Mouse (Mus musculus) MEL (cell line): ENCODE data around the gene Hc. TPM values are rescaled to one million over a fixed set of nuclear protein-coding genes. Genes with fewer than 3 reads are reported as not detected.

Experiments used
- DNase-seq: peaks from one replicate; pipeline ENCODE4 v3.0.0; 2011; ENCODE audit warnings: low read depth, low spot score
- H3K27ac ChIP-seq: 2 replicates; pipeline ENCODE4 v1.5.1; 2012; ENCODE audit warnings: low read depth, mild to moderate bottlenecking, control low read depth, low read length, moderate library complexity; ENCODE audit not compliant: control insufficient read depth
- H3K27me3 ChIP-seq, 2 experiments: fragments of 150-350 bp in 1 of 2; sonication (generic) in 1 of 2; 2 replicates each; pipeline ENCODE4 v1.6.1; 2012; ENCODE audit warnings: low read length in 2 of 2, mild to moderate bottlenecking in 2 of 2, improper control_type of control experiment in 1 of 2, moderate library complexity in 1 of 2; ENCODE audit not compliant: insufficient read depth in 2 of 2, control insufficient read depth in 1 of 2
- H3K36me3 ChIP-seq, 2 experiments: 2 replicates each; pipeline ENCODE4 v1.6.1; 2012 to 2014; ENCODE audit warnings: low read length in 2 of 2, improper control_type of control experiment in 1 of 2, inconsistent platforms in 1 of 2, mild to moderate bottlenecking in 1 of 2; ENCODE audit not compliant: insufficient read depth in 2 of 2, control insufficient read depth in 1 of 2
- H3K4me1 ChIP-seq, 2 experiments: fragments of 150-350 bp in 1 of 2; sonication (generic) in 1 of 2; 2 replicates each; pipeline ENCODE4 v1.6.1; 2012; ENCODE audit warnings: low read length in 2 of 2, improper control_type of control experiment in 1 of 2, mild to moderate bottlenecking in 1 of 2; ENCODE audit not compliant: insufficient read depth in 2 of 2, control insufficient read depth in 1 of 2
- H3K4me3 ChIP-seq, 2 experiments: fragments of 150-350 bp in 1 of 2; sonication (generic) in 1 of 2; 2 replicates each; pipeline ENCODE4 v1.5.1; 2012; ENCODE audit warnings: low read depth in 2 of 2, low read length in 2 of 2, mild to moderate bottlenecking in 2 of 2, moderate library complexity in 2 of 2, control low read depth in 1 of 2, improper control_type of control experiment in 1 of 2; ENCODE audit not compliant: control insufficient read depth in 1 of 2, insufficient read depth in 1 of 2
- H3K79me2 ChIP-seq: 2 replicates; pipeline ENCODE4 v1.6.1; 2012; ENCODE audit warnings: mild to moderate bottlenecking, low read length, moderate library complexity; ENCODE audit not compliant: control insufficient read depth, poor library complexity, insufficient read depth
- H3K9ac ChIP-seq: 2 replicates; pipeline ENCODE4 v1.6.1; 2012; ENCODE audit warnings: low read depth, mild to moderate bottlenecking, control low read depth, low read length, moderate library complexity; ENCODE audit not compliant: control insufficient read depth, poor library complexity, severe bottlenecking
- H3K9me3 ChIP-seq: fragments of 150-350 bp; sonication (generic); replicated peaks from 2 replicates; pipeline ENCODE4 v1.6.1; 2012; ENCODE audit warnings: mild to moderate bottlenecking, low read length, improper control_type of control experiment, moderate library complexity; ENCODE audit not compliant: insufficient read depth
- BHLHE40 ChIP-seq: IDR thresholded peaks from 2 replicates; pipeline ENCODE4 v1.6.1; 2012; ENCODE audit warnings: low read depth, mild to moderate bottlenecking, inconsistent platforms, low read length, improper control_type of control experiment, borderline replicate concordance
- CTCF ChIP-seq, 3 experiments: IDR thresholded peaks in 2 of 3; conservative IDR thresholded peaks in 1 of 3; 2 replicates each; pipeline ENCODE4 v1.5.1; 2011 to 2012; ENCODE audit warnings: low read length in 3 of 3, low read depth in 2 of 3, mild to moderate bottlenecking in 2 of 3, improper control_type of control experiment in 1 of 3, inconsistent platforms in 1 of 3, mixed read lengths in 1 of 3, moderate library complexity in 1 of 3; ENCODE audit not compliant: control insufficient read depth in 1 of 3, insufficient read depth in 1 of 3, poor library complexity in 1 of 3, severe bottlenecking in 1 of 3
- EP300 ChIP-seq, 2 experiments: IDR thresholded peaks; 2 replicates each; pipeline ENCODE4 v1.6.1; 2011; ENCODE audit warnings: improper control_type of control experiment in 2 of 2, low read length in 2 of 2, low read depth in 1 of 2, mild to moderate bottlenecking in 1 of 2
- ETS1 ChIP-seq: IDR thresholded peaks from 2 replicates; pipeline ENCODE4 v1.6.1; 2012; ENCODE audit warnings: low read depth, mild to moderate bottlenecking, inconsistent platforms, low read length, improper control_type of control experiment, moderate library complexity
- GABPA ChIP-seq: IDR thresholded peaks from 2 replicates; pipeline ENCODE4 v1.6.1; 2012; ENCODE audit warnings: low read depth, mild to moderate bottlenecking, inconsistent platforms, low read length, improper control_type of control experiment, moderate library complexity
- GATA1 ChIP-seq: IDR thresholded peaks from 2 replicates; pipeline ENCODE4 v1.6.1; 2011; ENCODE audit warnings: low read depth, low read length, improper control_type of control experiment
- HCFC1 ChIP-seq: IDR thresholded peaks from 2 replicates; pipeline ENCODE4 v1.6.1; 2012; ENCODE audit warnings: low read depth, mild to moderate bottlenecking, inconsistent platforms, low read length, improper control_type of control experiment, moderate library complexity
- MAFK ChIP-seq: IDR thresholded peaks from 2 replicates; pipeline ENCODE4 v1.6.1; 2011; ENCODE audit warnings: low read depth, mild to moderate bottlenecking, low read length, improper control_type of control experiment, borderline replicate concordance
- MAX ChIP-seq: IDR thresholded peaks from 2 replicates; pipeline ENCODE4 v1.6.1; 2011; ENCODE audit warnings: low read length, improper control_type of control experiment
- MEF2A ChIP-seq: IDR thresholded peaks from 2 replicates; pipeline ENCODE4 v1.6.1; 2014; ENCODE audit warnings: low read depth, mild to moderate bottlenecking, inconsistent platforms, low read length, improper control_type of control experiment; ENCODE audit not compliant: poor library complexity, insufficient replicate concordance, severe bottlenecking; ENCODE audit errors: extremely low read depth
- MXI1 ChIP-seq: IDR thresholded peaks from 2 replicates; pipeline ENCODE4 v1.6.1; 2011; ENCODE audit warnings: mild to moderate bottlenecking, low read depth, low read length, improper control_type of control experiment
- MYB ChIP-seq: IDR thresholded peaks from 2 replicates; pipeline ENCODE4 v1.6.1; 2011; ENCODE audit warnings: mild to moderate bottlenecking, low read depth, low read length, improper control_type of control experiment
- MYC ChIP-seq: IDR thresholded peaks from 2 replicates; pipeline ENCODE4 v1.6.1; 2011; ENCODE audit warnings: low read depth, mild to moderate bottlenecking, low read length, improper control_type of control experiment, moderate library complexity
- NRF1 ChIP-seq: IDR thresholded peaks from 2 replicates; pipeline ENCODE4 v1.6.1; 2014; ENCODE audit warnings: low read depth, mild to moderate bottlenecking, inconsistent platforms, low read length, improper control_type of control experiment, moderate library complexity; ENCODE audit not compliant: poor library complexity, insufficient read depth, severe bottlenecking
- POLR2A ChIP-seq, 2 experiments: IDR thresholded peaks; 2 replicates each; pipeline ENCODE4 v1.6.1; 2011 to 2012; ENCODE audit warnings: low read length in 2 of 2, mild to moderate bottlenecking in 2 of 2, control low read depth in 1 of 2, improper control_type of control experiment in 1 of 2, low read depth in 1 of 2, moderate library complexity in 1 of 2; ENCODE audit not compliant: control insufficient read depth in 1 of 2, insufficient read depth in 1 of 2, poor library complexity in 1 of 2
- POLR2AphosphoS2 ChIP-seq: IDR thresholded peaks from 2 replicates; pipeline ENCODE4 v1.6.1; 2011; ENCODE audit warnings: low read length, improper control_type of control experiment
- POLR2AphosphoS5 ChIP-seq: IDR thresholded peaks from 2 replicates; pipeline ENCODE4 v1.6.1; 2012; ENCODE audit warnings: low read depth, borderline replicate concordance, mild to moderate bottlenecking, inconsistent platforms, low read length, moderate library complexity, mixed read lengths
- RAD21 ChIP-seq: IDR thresholded peaks from 2 replicates; pipeline ENCODE4 v1.6.1; 2011; ENCODE audit warnings: mild to moderate bottlenecking, low read depth, low read length, improper control_type of control experiment
- SIN3A ChIP-seq: IDR thresholded peaks from 2 replicates; pipeline ENCODE4 v1.6.1; 2012; ENCODE audit warnings: low read length, improper control_type of control experiment, inconsistent platforms
- SMC3 ChIP-seq: IDR thresholded peaks from 2 replicates; pipeline ENCODE4 v1.6.1; 2011; ENCODE audit warnings: low read depth, low read length, improper control_type of control experiment
- TBP ChIP-seq: IDR thresholded peaks from 2 replicates; pipeline ENCODE4 v1.8.0; 2011; ENCODE audit warnings: low read depth, low read length, improper control_type of control experiment
- UBTF ChIP-seq: IDR thresholded peaks from 2 replicates; pipeline ENCODE4 v1.6.1; 2012; ENCODE audit warnings: low read depth, mild to moderate bottlenecking, inconsistent platforms, low read length, improper control_type of control experiment, moderate library complexity, borderline replicate concordance; ENCODE audit not compliant: insufficient read depth
- USF1 ChIP-seq: IDR thresholded peaks from 2 replicates; pipeline ENCODE4 v1.6.1; 2014; ENCODE audit warnings: low read depth, mild to moderate bottlenecking, inconsistent platforms, low read length, improper control_type of control experiment, moderate library complexity
- ZC3H11A ChIP-seq: IDR thresholded peaks from 2 replicates; pipeline ENCODE4 v1.6.1; 2012; ENCODE audit warnings: low read depth, mild to moderate bottlenecking, inconsistent platforms, low read length, improper control_type of control experiment
- ZKSCAN1 ChIP-seq: IDR thresholded peaks from 2 replicates; pipeline ENCODE4 v1.6.1; 2012; ENCODE audit warnings: low read depth, mild to moderate bottlenecking, inconsistent platforms, low read length, improper control_type of control experiment, moderate library complexity
- polyA plus RNA-seq, 2 experiments: library from polyadenylated mRNA; stranded (reverse) in 1 of 2; unstranded in 1 of 2; fragments of >175 nt in 1 of 2; fragments of >200 nt in 1 of 2; gene quantifications; 2 replicates each; pipeline versions ENCODE4 v1.2.1 to v1.2.4; 2012; ENCODE audit warnings: low replicate concordance in 2 of 2, low read depth in 1 of 2; ENCODE audit not compliant: insufficient read length in 2 of 2, insufficient read depth in 1 of 2, missing spikeins in 1 of 2
- total RNA-seq: library from RNA; depleted of rRNA; stranded (reverse); fragments of 300-350 nt; gene quantifications from 2 replicates; pipeline ENCODE4 v1.2.3, GENCODE M21; 2012

Gene Hc
- total and polyA plus RNA-seq, 3 experiments: not detected

DNA sequence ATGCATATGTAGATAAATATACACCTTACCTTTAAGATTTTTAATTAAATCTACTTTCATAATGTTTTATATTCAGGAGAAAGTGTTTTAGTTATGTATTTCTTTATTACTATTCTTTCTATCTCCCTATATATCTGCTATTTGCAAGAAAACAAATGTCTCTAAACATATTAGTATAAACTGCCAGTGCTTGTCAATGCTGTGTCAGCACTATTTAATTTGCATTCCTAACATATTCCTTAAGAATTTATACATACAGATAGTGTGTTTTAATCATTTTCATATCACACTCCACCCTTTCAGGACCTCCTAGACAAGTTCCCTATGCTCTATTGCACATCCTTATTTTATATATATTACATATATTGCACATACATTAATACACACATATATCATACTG lies 41.5 kb upstream of the Hc start:
- Histone ChIP-seq H3K4me1 (peaks cover 0 to 3% of the 10 kb centered on the region in 2 experiments; a peak in 1 of 4 replicates), H3K4me3 (no peak overlapping the region), H3K9ac (no peak overlapping the region), H3K27me3 (no peaks in the 10 kb centered on the region), H3K27ac (no peak overlapping the region), H3K9me3 (no peaks in the 10 kb centered on the region), H3K36me3 (peaks cover 0 to 2% of the 10 kb centered on the region in 2 experiments; a peak in 1 of 4 replicates), H3K79me2 (no peaks in the 10 kb centered on the region)
- TF ChIP-seq GATA1 (no peak), SIN3A (no peak), POLR2AphosphoS2 (no peak), ETS1 (no peak), MAFK (peak; percentile 49; the same call in 1 of the 2 replicates), USF1 (no peak), RAD21 (no peak), POLR2AphosphoS5 (no peak)
- no peak for DNase-seq

DNA sequence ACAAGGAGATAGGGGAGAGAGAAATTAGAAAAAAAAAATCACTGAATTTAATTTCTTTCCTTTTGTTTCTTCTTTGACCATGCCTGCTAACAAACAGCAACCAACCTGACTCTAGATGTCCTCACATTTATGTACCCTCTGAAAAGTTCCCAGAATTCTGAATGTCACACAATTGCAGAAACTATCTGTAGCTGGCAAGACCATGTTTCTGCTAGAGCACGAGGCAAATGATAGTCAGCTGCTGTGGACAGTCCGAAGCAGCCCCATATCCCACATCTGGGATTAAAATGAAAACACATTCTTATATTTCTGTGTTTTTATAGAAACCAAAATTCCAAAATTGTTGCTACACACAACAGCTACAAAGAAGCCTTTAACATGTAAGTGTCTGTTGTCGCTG lies 40.2 kb upstream of the Hc start, which contains the start of gene AI182371:
TSS of gene AI182371 (minus strand) at position 101 of the 400 bp plus-strand sequence.
- H3K27ac ChIP-seq: no peak within 1 kb of the TSS
- no peaks in the 10 kb centered on the region for H3K27me3 ChIP-seq
- H3K4me3 ChIP-seq: no peak within 1 kb of the TSS

DNA sequence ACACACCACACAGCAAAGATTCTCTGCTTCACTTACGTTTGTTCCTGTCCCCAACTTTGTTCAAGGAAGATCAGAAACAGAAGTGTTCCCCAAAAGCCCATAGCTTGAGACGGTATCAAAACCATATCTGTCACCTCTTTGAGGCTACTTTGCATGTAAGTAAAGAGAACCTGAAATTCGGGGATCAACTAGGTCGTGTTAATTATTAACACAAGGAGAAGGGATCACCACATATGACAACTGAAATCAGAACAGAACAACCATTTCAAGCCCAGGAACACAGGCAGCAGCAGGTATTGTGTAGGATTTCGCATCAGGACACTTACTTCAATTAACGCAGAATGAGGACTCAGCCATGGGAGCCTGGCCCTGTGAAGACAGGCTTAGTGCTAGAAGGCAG lies 39.3 kb upstream of the Hc start:
- H3K36me3 ChIP-seq: peaks cover 0 to 2% of the 10 kb centered on the region in 2 experiments; a peak in 1 of 4 replicates
- no peaks in the 10 kb centered on the region for H3K27me3 ChIP-seq
- DNase-seq: no peak
- no peaks in the 10 kb centered on the region for H3K79me2 ChIP-seq
- no peaks in the 10 kb centered on the region for H3K9me3 ChIP-seq
- H3K27ac ChIP-seq: no peak overlapping the region
- H3K4me1 ChIP-seq: peaks cover 0 to 3% of the 10 kb centered on the region in 2 experiments; a peak in 1 of 4 replicates
- H3K4me3 ChIP-seq: no peak overlapping the region
- H3K9ac ChIP-seq: no peak overlapping the region
- TF ChIP-seq CTCF (IDR thresholded peaks at IDR 0.05 in 2 of 3, conservative IDR thresholded peaks at IDR 0.05 in 1 of 3; ENCODE audit: control insufficient read depth in 1 of 3, insufficient read depth in 1 of 3, low read depth in 2 of 3, low read length in 3 of 3, poor library complexity in 1 of 3, severe bottlenecking in 1 of 3) (no peak), ZC3H11A (no peak), MXI1 (no peak), NRF1 (no peak), MEF2A (no peak), TBP (no peak), HCFC1 (no peak), SMC3 (no peak), RAD21 (no peak), MAFK (no peak), ZKSCAN1 (no peak), GABPA (no peak), MYC (no peak), POLR2AphosphoS2 (no peak), UBTF (no peak), EP300 (IDR thresholded peaks at IDR 0.05; ENCODE audit: low read depth in 1 of 2, low read length in 2 of 2) (no peak), USF1 (no peak), GATA1 (no peak)

More for the DNA sequence above, 40.2 kb upstream of the Hc start, which contains the start of gene AI182371:
- H3K4me1 ChIP-seq: peaks cover 0 to 3% of the 10 kb centered on the region in 2 experiments; a peak in 1 of 4 replicates
- no peak for TF ChIP-seq UBTF
- TF ChIP-seq MYC: no peak
- TF ChIP-seq MAX: no peak
- no peak for TF ChIP-seq MYB
- TF ChIP-seq POLR2A (IDR thresholded peaks at IDR 0.05; ENCODE audit: control insufficient read depth in 1 of 2, insufficient read depth in 1 of 2, low read depth in 1 of 2, low read length in 2 of 2, poor library complexity in 1 of 2): no peak
- no peak for TF ChIP-seq MXI1
- no peak for TF ChIP-seq SMC3
- TF ChIP-seq BHLHE40: no peak
- TF ChIP-seq MAFK: no peak
- H3K9ac ChIP-seq: no peak within 1 kb of the TSS
- H3K36me3 ChIP-seq: peaks cover 0 to 2% of the 10 kb centered on the region in 2 experiments; a peak in 1 of 4 replicates
- DNase-seq: no peak
- no peaks in the 10 kb centered on the region for H3K79me2 ChIP-seq
- no peaks in the 10 kb centered on the region for H3K9me3 ChIP-seq
